Comparison of ENCODE assay signal across 16 mouse cellular contexts in the genomic region with DNA sequence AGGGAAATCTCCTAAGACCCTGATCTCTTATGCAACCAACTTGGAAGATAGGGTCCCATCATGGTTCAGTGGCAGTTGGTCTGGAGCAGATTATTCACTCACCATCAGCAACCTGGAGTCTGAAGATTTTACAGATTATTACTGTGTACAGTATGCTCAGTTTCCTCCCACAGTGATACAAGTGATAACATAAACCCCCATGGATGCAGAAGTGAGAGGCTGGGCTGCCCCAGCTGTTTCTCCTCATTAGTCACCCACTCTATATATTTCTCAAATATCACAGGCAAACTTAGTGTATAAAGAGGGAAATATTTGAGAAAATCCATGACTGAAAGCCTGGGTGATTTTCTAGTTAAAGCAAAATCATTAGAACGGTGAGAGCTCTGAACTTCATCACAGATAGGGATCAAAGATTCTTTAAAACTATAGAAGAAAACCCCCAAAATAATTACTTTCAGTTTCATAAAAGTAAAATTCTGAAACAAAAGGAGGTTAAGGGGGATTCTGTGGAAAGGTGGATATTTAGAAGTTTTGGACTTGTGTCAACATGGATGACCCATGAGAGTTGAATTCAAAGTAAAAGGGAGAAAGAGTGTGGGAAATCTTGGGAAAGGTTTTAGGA. TPM values are rescaled to one million over a fixed set of nuclear protein-coding genes. Genes with fewer than 3 reads are reported as not detected.
A peak's percentile ranks its signal among the peaks of the same experiment; 100 is the strongest.
DNase-seq lines count a peak whose midpoint lies in the region; TF ChIP-seq lines count a peak whose summit lies in the region.
"Not testable (repeated sequence)": the region's sequence is repeated elsewhere in the genome, so short reads cannot be mapped to it uniquely, and the experiment has no call there.
"Had no signal": no experiment of that assay in that cellular context is flagged by ENCODE, and none has a peak within 500 bp of the region (broad histone marks: within the 10 kb centered on the region; RNA-seq: fewer than 3 reads in every experiment).

No protein-coding gene starts in this region.

- peak overlapping the region; percentile 56; the same call in 1 of the 2 replicates for H3K4me2 ChIP-seq in CH12.LX (ENCODE audit: insufficient read depth, low read depth, poor library complexity, severe bottlenecking)

- H3K9ac ChIP-seq in CH12.LX (ENCODE audit: insufficient read depth, low read depth) = not testable (repeated sequence)

- TF ChIP-seq EP300 in CH12.LX (IDR thresholded peaks at IDR 0.05; ENCODE audit: low read length) = peak; percentile 76

- H3K9me3 ChIP-seq in CH12.LX (replicated peaks; ENCODE audit: low read length) = not testable (repeated sequence)

- TF ChIP-seq CTCF in CH12.LX (conservative IDR thresholded peaks at IDR 0.05 in 1 of 2, IDR thresholded peaks at IDR 0.05 in 1 of 2; ENCODE audit: low read depth in 2 of 2, low read length in 2 of 2) = not testable (repeated sequence)

- H3K36me3 ChIP-seq in CH12.LX (replicated peaks in 1 of 2; ENCODE audit: control insufficient read depth in 1 of 2, insufficient read depth in 1 of 2, low read length in 1 of 2) = not testable (repeated sequence)

- H3K4me3 ChIP-seq in CH12.LX (replicated peaks in 1 of 3; ENCODE audit: low read depth in 2 of 3, low read length in 2 of 3, poor library complexity in 1 of 3) = not testable (repeated sequence)

- not testable (repeated sequence) for H3K27me3 ChIP-seq in CH12.LX (replicated peaks)

- DNase-seq in A20 (ENCODE audit: low read depth, low spot score) (peak; percentile 60), CH12.LX (ENCODE audit: extremely low read depth) (peak; percentile 68)

- peaks cover 10 to 35% of the 10 kb centered on the region in 2 experiments; a peak in 3 of 4 replicates for H3K4me1 ChIP-seq in CH12.LX (ENCODE audit: control insufficient read depth in 1 of 2, insufficient read depth in 2 of 2)

- TF ChIP-seq RAD21 in CH12.LX (IDR thresholded peaks at IDR 0.05; ENCODE audit: low read depth, low read length) = not testable (repeated sequence)

- H3K27ac ChIP-seq in CH12.LX (ENCODE audit: insufficient read depth, low read depth) = peak overlapping the region; percentile 13; the same call in 1 of the 2 replicates

- H3K79me2 ChIP-seq in CH12.LX (replicated peaks; ENCODE audit: control insufficient read depth, extremely low read depth, insufficient read depth, poor library complexity, severe bottlenecking) = not testable (repeated sequence)

- dilution Hi-C loops in CH12.LX (cut with MboI; ENCODE audit: extremely low pct_ligation_motif_present, extremely low pct_unique_long_range_greater_than_20kb, low sequenced_read_pairs) = not testable (repeated sequence)

- in situ Hi-C loops in CH12.LX (cut with MboI; ENCODE audit: low pct_ligation_motif_present, low pct_unique_long_range_greater_than_20kb, low sequenced_read_pairs) = not testable (repeated sequence)

- TF ChIP-seq POLR2A in CH12.LX (IDR thresholded peaks at IDR 0.05; ENCODE audit: low read depth, low read length) = not testable (repeated sequence)

TF ChIP-seq in CH12.LX, 34 proteins besides CTCF, POLR2A, EP300 and RAD21:
- peak; percentile 81 for TF ChIP-seq IRF4 (IDR thresholded peaks at IDR 0.05; ENCODE audit: low read depth, low read length)
- 0 out of 2 replicates have a peak, but pooled peaks have one; percentile 23 for TF ChIP-seq NELFE (IDR thresholded peaks at IDR 0.05; ENCODE audit: low read depth, low read length)
- TF ChIP-seq ETS1 (conservative IDR thresholded peaks at IDR 0.05; ENCODE audit: low read depth, low read length) = peak; percentile 82
- 0 out of 2 replicates have a peak, but pooled peaks have one; percentile 23 for TF ChIP-seq TBP (conservative IDR thresholded peaks at IDR 0.05; ENCODE audit: low read depth, low read length)
- TF ChIP-seq JUND (conservative IDR thresholded peaks at IDR 0.05; ENCODE audit: low read depth, low read length) = 0 out of 2 replicates have a peak, but pooled peaks have one; percentile 28
- TF ChIP-seq SIN3A (IDR thresholded peaks at IDR 0.05; ENCODE audit: low read length) = 0 out of 2 replicates have a peak, but pooled peaks have one; percentile 39
- 0 out of 2 replicates have a peak, but pooled peaks have one; percentile 27 for TF ChIP-seq KAT2A (IDR thresholded peaks at IDR 0.05; ENCODE audit: insufficient replicate concordance, low read length)
- 0 out of 2 replicates have a peak, but pooled peaks have one; percentile 40 for TF ChIP-seq MAZ (IDR thresholded peaks at IDR 0.05; ENCODE audit: low read depth, low read length)
- TF ChIP-seq BHLHE40 (IDR thresholded peaks at IDR 0.05; ENCODE audit: low read depth, low read length) = peak; percentile 68
- TF ChIP-seq RCOR1 (conservative IDR thresholded peaks at IDR 0.05; ENCODE audit: low read depth, low read length) = 0 out of 2 replicates have a peak, but pooled peaks have one; percentile 44
- TF ChIP-seq CHD2 (IDR thresholded peaks at IDR 0.05; ENCODE audit: low read length) = 0 out of 2 replicates have a peak, but pooled peaks have one; percentile 10

RNA-seq across cellular contexts. Expression of a gene that starts 12.5 kb away (rescaled TPM):
- total RNA-seq in CH12.LX (2012; rRNA removed) = not detected in 2 replicates
- not detected in 2 replicates for total RNA-seq in CH12.LX (2014; rRNA removed)
- polyA plus RNA-seq in CH12.LX (2012; ENCODE audit: insufficient read length, low read depth) = 0.03 and 0.04 TPM in 2 replicates
- total RNA-seq: adrenal gland, adult 18-20 months; adrenal gland, adult 2 months; adrenal gland, adult 8-10 months; adrenal gland, postnatal 10 days; adrenal gland, postnatal 14 days; adrenal gland, postnatal 25 days; adrenal gland, postnatal 36 days; adrenal gland, postnatal 4 days; MEL had no signal
- polyA plus RNA-seq: adrenal gland, adult 2 months; brain, embryonic 14.5 days; C2C12; cerebellum, adult 2 months; G1E; Patski had no signal
